Mouse (Mus musculus) megakaryocyte, embryonic 14.5 days (primary cell): ENCODE measurements around the gene Brd4. TPM values are rescaled to one million over a fixed set of nuclear protein-coding genes. Genes with fewer than 3 reads are reported as not detected.
A peak's percentile ranks its signal among the peaks of the same experiment; 100 is the strongest.

ENCODE experiments used
- H3K27me3 ChIP-seq: replicated peaks from 2 replicates; pipeline ENCODE3; 2012; ENCODE audit warnings: inconsistent platforms
- H3K36me3 ChIP-seq: replicated peaks from 2 replicates; pipeline ENCODE3; 2012; ENCODE audit warnings: low read length, inconsistent platforms, mixed read lengths
- H3K4me1 ChIP-seq: 2 replicates; pipeline ENCODE4 v1.6.1; 2012; ENCODE audit warnings: inconsistent platforms
- H3K4me3 ChIP-seq: replicated peaks from 2 replicates; pipeline ENCODE3; 2012; ENCODE audit warnings: moderate library complexity, mild to moderate bottlenecking, inconsistent platforms
- H3K9me3 ChIP-seq: 2 replicates; pipeline ENCODE4 v1.6.1; 2012; ENCODE audit warnings: inconsistent platforms
- FLI1 ChIP-seq: IDR thresholded peaks from 2 replicates; pipeline ENCODE4 v1.6.1; 2012; ENCODE audit warnings: low read length, inconsistent platforms, mixed read lengths
- GATA1 ChIP-seq: IDR thresholded peaks from 3 replicates; pipeline ENCODE4 v1.6.1; 2012; ENCODE audit warnings: mixed read lengths, low read length, inconsistent platforms, borderline replicate concordance
- polyA plus RNA-seq: library from polyadenylated mRNA; stranded (reverse); fragments of >175 nt; gene quantifications from 2 replicates; pipeline ENCODE4 v1.2.3, GENCODE M21; 2012; ENCODE audit warnings: low replicate concordance; ENCODE audit not compliant: insufficient read depth

The Brd4 gene
- polyA plus RNA-seq, 1 experiment = 125 TPM

DNA sequence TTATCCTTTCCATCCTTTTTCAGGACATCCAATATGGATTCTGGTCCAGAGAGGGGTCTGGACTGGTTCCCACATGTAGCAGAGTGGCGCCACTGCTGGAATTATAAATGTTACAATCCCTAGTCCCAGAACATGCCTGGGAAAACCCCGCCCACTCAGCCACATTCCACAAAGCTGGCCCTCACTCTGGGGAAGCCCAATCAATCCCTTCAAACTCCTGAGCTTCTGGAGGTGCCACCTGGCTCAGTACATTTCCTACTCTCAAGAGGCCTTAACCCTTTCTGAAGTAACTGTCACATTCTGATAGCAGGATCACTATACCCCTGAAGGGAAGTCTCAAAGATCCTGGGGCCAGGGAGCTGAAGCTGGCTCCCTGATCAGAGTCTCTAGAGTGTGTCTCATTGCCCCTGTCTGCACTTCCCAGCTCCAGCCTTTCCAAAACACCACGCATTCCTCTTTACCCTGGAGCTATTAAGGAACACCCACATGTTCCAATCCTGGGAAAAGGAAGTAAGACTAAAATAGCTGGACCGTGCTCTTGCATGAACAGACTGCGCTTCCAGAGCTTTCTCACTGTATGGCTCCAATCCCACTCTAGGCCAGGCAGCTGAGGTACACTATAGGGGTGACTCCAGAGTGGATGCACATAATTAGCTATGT is 76.8 kb downstream of the Brd4 start:
- H3K4me3 ChIP-seq = no peak overlapping the region
- TF ChIP-seq GATA1 = no peak
- no peaks in the 10 kb centered on the region for H3K9me3 ChIP-seq
- peaks cover 97% of the 10 kb centered on the region for H3K36me3 ChIP-seq
- H3K4me1 ChIP-seq = no peaks in the 10 kb centered on the region
- H3K27me3 ChIP-seq = no peaks in the 10 kb centered on the region

DNA sequence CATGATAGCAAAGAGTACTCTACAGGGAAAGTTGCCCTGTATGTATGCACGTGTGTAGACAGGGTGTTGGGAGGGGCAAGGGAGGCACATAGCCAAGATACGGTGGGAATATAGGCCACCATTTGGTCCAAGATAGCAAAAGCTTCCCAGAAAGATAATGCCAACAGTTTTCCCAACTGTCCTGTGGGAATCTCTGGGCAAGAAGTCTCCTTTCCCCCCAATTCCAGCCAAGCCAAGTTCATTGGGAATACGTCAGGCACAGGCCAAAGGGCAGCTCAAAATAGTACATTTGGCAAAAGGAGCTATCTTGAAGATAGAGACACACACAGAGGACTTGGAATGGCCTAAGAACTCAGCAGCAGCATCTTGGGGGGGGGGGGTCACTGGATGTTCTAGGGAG is 79.2 kb downstream of the Brd4 start:
- Histone ChIP-seq H3K4me1 (peaks cover 4% of the 10 kb centered on the region; the same call in 1 of the 2 replicates), H3K36me3 (peaks cover 100% of the 10 kb centered on the region), H3K4me3 (no peak overlapping the region), H3K27me3 (no peaks in the 10 kb centered on the region), H3K9me3 (no peaks in the 10 kb centered on the region)
- no peak for TF ChIP-seq GATA1
- TF ChIP-seq FLI1 = no peak

- Histone ChIP-seq H3K27me3 (no peaks in the 10 kb centered on the region), H3K36me3 (peaks cover 100% of the 10 kb centered on the region), H3K4me1 (peaks cover 12% of the 10 kb centered on the region), H3K9me3 (no peaks in the 10 kb centered on the region), H3K4me3 (no peak overlapping the region)
- TF ChIP-seq GATA1 (no peak), FLI1 (no peak)
These were observed 81.5 kb downstream of the Brd4 start for GRCm38 (mm10) chr17:32202972-32203371.

- H3K4me1 ChIP-seq = peaks cover 24% of the 10 kb centered on the region
- TF ChIP-seq FLI1 (no peak), GATA1 (no peak)
- no peaks in the 10 kb centered on the region for H3K9me3 ChIP-seq
- H3K27me3 ChIP-seq = no peaks in the 10 kb centered on the region
- peaks cover 100% of the 10 kb centered on the region for H3K36me3 ChIP-seq
- no peak overlapping the region for H3K4me3 ChIP-seq
These were observed 83.4 kb downstream of the Brd4 start for GRCm38 (mm10) chr17:32201086-32201485.

DNA sequence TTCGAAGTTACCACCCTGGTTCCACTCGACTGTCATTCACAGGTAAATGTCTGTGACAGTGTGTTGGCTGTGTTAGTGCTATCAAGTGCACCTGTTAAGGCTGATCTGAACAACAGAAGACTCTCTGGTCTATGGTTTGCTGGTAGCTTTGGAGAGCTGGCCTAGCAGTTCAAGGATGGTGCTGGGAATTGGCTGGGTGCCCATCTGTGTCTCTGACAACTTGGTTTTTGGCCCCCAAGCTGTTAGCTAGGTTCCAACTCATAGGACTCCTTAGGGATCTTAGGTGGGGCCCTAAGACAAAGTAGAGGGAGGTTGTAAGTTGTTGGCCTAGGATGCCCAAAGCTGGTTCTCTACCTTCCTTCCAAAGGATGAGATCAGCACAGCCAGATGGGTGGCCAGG is 84.7 kb downstream of the Brd4 start:
- Histone ChIP-seq H3K4me1 (peaks cover 33% of the 10 kb centered on the region), H3K9me3 (no peaks in the 10 kb centered on the region), H3K27me3 (no peaks in the 10 kb centered on the region), H3K4me3 (no peak overlapping the region), H3K36me3 (peaks cover 98% of the 10 kb centered on the region)
- no peak for TF ChIP-seq GATA1

DNA sequence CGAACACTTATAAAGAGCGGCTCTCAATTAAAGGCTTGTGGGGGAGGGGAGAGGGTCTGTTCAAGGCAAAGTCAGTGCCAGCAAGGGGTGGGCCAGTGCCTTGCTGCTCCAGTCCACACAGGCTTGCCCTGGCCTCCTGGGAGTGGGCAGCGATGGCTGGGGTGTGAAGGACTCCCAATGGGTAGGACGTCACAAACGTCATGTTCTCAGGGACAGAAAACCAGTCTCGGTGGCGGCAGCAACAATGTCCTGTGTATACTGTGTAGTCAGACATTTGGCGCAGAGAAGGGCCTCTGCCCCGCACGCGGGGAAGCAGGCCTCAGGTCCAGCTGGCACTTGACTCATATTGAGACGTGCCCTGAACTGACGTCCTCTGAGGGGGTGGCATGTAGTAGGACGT is 87.4 kb downstream of the Brd4 start:
- no peak overlapping the region for H3K4me3 ChIP-seq
- no peaks in the 10 kb centered on the region for H3K27me3 ChIP-seq
- TF ChIP-seq GATA1 (no peak), FLI1 (no peak)
- H3K36me3 ChIP-seq = peaks cover 77% of the 10 kb centered on the region
- no peaks in the 10 kb centered on the region for H3K9me3 ChIP-seq
- H3K4me1 ChIP-seq = peaks cover 32% of the 10 kb centered on the region

- Histone ChIP-seq H3K27me3 (no peaks in the 10 kb centered on the region), H3K4me3 (no peak overlapping the region), H3K9me3 (no peaks in the 10 kb centered on the region), H3K4me1 (peaks cover 30% of the 10 kb centered on the region), H3K36me3 (peaks cover 62% of the 10 kb centered on the region)
- no peak for TF ChIP-seq FLI1
- TF ChIP-seq GATA1 = no peak
These were observed 88.8 kb downstream of the Brd4 start for GRCm38 (mm10) chr17:32195725-32196124.

- Histone ChIP-seq H3K4me1 (peaks cover 48% of the 10 kb centered on the region), H3K27me3 (peaks cover 25% of the 10 kb centered on the region), H3K36me3 (peaks cover 35% of the 10 kb centered on the region), H3K4me3 (no peak overlapping the region), H3K9me3 (no peaks in the 10 kb centered on the region)
- TF ChIP-seq FLI1 = no peak
- TF ChIP-seq GATA1 = no peak
These were observed 91.5 kb downstream of the Brd4 start for GRCm38 (mm10) chr17:32193010-32193409.

DNA sequence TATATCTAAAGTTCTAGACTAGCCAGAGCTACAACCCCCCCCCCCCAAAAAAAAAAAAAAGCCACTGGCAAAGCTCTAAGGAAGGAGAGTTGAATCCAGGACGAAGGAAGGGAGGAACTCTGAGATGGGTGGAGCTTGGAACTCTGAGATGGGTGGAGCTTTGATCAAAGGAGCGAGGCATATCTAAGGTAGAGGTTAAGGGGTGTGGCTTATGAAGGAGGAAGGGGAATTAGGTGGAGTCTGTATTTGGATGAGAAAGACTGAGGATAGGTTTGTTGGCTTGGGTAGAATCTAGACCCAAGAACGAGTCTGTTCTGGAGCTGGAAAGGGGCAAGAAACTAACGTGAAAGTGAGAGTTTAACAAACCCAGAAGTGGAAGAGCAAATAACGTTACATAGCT is 94.7 kb downstream of the Brd4 start:
- H3K4me3 ChIP-seq = peak overlapping the region; percentile 74
- peaks cover 28% of the 10 kb centered on the region for H3K4me1 ChIP-seq
- H3K9me3 ChIP-seq = no peaks in the 10 kb centered on the region
- H3K27me3 ChIP-seq = peaks cover 39% of the 10 kb centered on the region
- peaks cover 9% of the 10 kb centered on the region for H3K36me3 ChIP-seq
- TF ChIP-seq FLI1 = no peak
- TF ChIP-seq GATA1 = no peak

DNA sequence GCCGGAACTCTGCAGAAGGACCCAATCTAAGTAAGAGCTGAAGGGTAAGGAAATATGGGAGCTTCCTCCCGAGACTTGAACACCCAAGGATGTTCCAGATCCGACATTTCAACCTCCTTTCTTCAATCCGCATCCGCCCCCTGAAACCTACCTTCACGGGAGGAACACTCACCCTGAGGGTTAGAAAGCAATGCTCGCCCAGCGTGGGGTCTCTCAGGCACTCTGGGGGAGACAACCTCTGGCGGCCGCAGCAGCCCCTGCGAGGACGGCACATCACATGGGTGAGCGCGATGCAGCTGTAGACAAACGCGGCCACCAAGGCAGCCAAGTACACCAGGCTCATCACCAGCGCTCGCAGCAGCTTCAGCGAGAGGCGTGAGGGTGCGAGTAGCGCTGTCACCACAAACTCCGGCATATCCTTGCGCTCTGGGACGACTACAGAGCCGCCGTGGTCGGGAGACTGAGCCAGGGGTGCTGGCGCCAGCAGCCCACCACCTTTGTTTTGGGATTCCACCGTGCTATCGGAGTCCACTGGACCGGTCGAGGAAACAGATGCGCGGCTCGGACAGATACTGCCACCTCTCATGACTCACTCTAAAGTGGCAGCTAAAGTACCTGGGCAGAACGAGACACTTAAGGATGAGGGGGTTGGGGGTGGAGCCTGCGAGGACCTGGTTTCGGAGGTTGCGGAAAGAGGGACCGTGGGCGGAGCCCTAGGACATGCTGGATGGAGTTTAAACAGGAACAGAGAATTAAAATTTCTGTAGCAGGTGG is 95.5 kb downstream of the Brd4 start, which contains the start of gene Ephx3:
Gene Ephx3, minus strand, starts transcription at position 687 of the 774 bp plus-strand sequence.
- Histone ChIP-seq H3K4me3 (peak within 1 kb of the TSS; percentile 85), H3K9me3 (no peaks in the 10 kb centered on the region), H3K4me1 (peaks cover 28% of the 10 kb centered on the region), H3K27me3 (peaks cover 43% of the 10 kb centered on the region), H3K36me3 (peaks cover 11% of the 10 kb centered on the region)
- TF ChIP-seq GATA1 (no peak), FLI1 (no peak)
